Mouse (Mus musculus) cerebellum, adult 11-12 months (tissue): ENCODE data around the gene Fmnl2.

Source experiments
- DNase-seq: peaks from one replicate; pipeline ENCODE4 v3.0.0; 2022

Gene Fmnl2

GRCm38 (mm10) chr2:52989316-52989715, 131.7 kb downstream of the Fmnl2 start:
- no peak for DNase-seq

- no peak for DNase-seq
Observed at GRCm38 (mm10) chr2:52990874-52991687, 133.4 kb downstream of the Fmnl2 start.

DNA sequence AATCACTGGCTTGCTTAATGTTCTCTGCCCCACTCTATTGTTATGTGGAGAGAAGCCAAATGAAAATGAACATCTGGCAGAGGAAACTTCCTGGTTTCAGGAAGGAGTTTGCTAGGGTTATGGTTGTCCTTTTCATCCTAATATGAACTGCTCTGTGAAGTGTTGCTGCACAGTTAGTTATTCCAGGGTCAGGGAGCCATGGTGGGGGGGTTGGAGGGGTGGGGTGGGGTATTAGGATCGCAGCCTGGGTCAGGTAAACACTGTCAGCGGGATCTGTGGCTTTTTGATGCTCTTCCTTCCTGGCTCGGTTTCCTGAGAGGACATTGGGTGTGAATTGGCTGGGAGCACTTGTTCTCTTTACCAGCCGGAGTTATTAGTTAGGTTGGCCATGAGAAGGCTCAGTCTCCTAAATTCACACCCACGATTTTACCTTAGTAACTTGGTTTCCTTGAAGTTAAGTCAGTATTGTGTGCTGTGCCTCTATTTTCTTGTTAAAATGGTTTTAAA, 134.1 kb downstream of the Fmnl2 start:
- DNase-seq: no peak

DNA sequence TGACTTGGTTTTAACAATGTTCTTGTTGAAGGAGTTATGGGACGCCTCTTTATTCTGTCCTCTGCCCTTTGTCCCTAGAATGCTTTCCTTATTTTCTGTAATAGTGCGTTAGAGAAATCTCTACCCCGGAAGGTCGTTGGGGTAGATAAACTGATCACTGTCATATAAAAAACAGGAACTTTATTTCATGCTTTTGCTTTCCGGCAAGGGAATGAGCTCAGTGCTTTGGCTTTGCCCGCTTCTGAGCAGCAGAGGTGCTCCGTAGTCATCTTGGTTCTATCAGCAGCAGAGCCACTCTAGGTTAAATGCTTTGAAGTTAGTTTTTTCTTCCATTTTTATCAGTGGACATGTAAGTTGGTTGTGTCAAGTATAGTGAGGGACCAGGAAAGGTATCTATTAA, 135.6 kb downstream of the Fmnl2 start:
- DNase-seq: no peak

GRCm38 (mm10) chr2:52994526-52994925, 136.9 kb downstream of the Fmnl2 start:
- DNase-seq: no peak

DNA sequence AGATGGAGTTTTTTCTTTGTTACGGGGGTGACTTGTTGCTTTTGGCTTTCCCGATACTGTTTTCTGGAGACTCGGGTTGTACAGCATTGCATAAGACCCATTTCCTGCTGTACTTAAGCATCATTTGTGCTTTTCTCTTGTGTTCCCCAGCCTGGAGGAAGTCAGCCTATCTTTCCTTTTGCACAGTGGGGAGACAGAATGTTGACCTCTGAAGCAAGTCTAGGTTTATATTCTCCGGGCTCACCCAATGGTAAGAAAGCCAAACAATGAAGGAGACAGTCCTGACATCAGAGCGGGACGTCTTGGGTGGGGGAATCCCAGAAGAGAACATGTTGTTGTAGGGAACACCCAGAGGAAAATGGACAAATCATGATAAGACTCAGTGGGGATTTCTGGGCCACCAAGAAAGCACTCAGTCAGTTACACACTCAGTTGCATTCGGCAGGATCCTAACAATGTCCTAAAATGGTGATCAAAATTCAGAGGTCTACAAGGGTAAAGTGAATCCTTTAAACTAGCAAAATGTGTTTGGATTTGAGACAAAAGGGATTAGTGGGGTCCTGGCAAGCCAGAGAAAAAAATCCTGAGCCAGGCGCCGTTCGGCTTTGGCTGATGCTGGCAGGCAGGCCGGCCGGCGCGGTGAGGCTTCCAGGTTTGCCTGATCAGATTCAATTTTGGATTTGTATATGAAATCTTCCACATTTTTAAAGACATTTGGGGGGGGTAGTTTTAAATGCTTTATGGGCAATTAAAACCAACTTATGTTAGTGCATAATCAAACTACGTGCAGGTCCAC, 140.5 kb downstream of the Fmnl2 start:
- no peak for DNase-seq

DNA sequence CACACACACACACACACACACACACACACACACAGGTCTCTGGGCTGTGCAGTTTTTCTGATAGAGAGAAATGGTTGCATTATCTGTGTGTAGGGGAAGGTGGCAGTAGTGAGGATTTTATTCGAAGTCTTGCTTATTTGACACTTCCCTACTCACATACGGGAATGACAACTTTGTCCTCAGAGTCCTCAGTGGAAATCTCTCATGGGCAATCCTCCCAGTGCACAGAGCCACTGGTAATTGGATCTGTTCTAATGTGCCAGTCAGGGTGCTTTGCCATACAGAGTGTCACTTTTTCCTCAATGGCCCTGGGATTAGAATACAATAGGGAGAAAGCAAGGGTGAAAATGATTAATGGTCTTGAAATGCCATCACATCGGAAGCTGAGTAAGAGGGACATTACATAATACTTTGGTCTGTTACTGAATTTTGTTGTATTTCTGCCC, 141.9 kb downstream of the Fmnl2 start:
- no peak for DNase-seq

- DNase-seq: no peak
Observed at GRCm38 (mm10) chr2:53000446-53000845, 142.8 kb downstream of the Fmnl2 start.

- no peak for DNase-seq
Observed at GRCm38 (mm10) chr2:53006161-53006560, 148.5 kb downstream of the Fmnl2 start.

- DNase-seq: peak; percentile 59
Observed at GRCm38 (mm10) chr2:53007142-53007541, 149.5 kb downstream of the Fmnl2 start.

GRCm38 (mm10) chr2:53013051-53013450, 155.4 kb downstream of the Fmnl2 start:
- DNase-seq: no peak

- no peak for DNase-seq
Observed at GRCm38 (mm10) chr2:53014451-53014850, 156.8 kb downstream of the Fmnl2 start.

DNA sequence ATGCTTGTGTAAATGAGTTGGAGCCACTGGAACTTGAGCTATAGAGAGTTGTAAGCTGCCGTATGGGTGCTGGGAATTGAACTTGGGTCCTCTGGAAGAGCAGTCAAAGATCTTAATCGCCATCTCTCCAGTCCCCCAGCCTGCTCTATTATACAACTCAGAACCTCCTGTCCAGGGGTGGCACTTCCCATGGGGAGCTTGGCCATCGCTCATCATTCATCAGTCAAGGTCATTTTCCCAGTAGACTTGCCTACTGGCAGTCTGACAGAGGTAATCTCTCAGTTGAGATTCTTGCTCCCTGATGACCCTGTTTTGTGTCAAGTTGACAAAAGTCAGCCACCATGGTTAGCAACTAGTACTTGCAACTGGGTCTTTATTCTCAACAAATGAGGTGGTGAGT, 165.3 kb downstream of the Fmnl2 start:
- DNase-seq: no peak

- no peak for DNase-seq
Observed at GRCm38 (mm10) chr2:53026056-53026769, 168.6 kb downstream of the Fmnl2 start.

GRCm38 (mm10) chr2:53028868-53029267, 171.2 kb downstream of the Fmnl2 start:
- no peak for DNase-seq

GRCm38 (mm10) chr2:53029716-53030431, 172.2 kb downstream of the Fmnl2 start:
- no peak for DNase-seq

DNA sequence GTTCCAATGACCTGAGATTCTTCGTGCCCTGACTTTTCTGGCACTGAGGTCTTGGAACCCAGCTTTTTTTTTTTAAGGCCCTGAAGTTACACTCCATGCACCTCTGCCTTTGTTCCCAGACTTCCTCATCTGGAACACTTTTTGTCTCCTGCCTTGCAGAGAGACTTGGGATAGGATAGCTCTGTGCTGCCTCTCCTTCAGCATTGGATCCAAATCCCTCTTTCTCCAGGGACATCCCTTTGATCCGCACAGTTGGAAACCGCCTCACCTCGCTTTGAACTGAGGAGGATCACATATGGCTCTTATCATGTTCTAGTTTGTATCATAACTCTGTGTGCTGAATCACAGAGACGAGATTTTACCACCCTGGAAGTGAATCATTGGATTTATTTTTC, 172.8 kb downstream of the Fmnl2 start:
- no peak for DNase-seq

DNA sequence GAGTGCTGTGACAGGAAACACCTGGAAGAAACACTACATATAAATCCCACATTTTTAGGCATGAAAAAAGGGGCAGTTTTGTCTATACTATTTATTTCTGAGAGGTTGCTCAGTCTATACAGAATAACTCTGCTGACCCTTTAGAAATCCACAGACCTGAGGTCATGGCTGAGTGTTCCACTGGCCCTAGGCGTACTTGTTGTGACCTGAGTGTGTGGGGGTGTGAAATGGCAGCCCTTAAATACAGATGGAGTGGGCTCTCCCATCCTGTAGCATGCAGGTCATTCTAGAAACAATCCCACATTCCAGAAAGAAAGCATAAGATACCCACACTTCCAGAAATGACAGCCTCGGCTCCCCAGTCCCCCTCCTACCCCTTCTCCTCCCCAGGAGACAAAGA, 180.6 kb downstream of the Fmnl2 start:
- DNase-seq: no peak

DNA sequence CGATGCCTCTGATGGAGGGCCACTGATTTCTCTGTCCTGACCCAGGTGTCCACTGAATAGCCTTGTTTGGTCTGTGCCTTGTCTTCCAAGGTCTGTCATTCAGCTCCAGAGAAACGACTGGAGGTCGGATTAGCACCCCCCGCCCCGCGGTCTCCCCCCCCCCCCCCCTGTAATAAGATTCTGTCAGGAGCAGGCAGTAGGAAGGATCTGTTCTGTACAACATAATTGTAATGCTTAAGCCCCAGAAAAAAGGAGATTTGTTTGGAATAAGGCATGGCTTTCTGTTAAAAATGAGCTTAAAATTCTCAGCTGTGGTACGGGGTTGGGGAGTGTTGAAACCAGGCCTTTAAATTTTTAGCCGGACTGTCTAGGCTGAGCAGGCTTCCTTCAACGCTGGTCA, 181.1 kb downstream of the Fmnl2 start:
- DNase-seq: no peak

GRCm38 (mm10) chr2:53047031-53047430, 189.4 kb downstream of the Fmnl2 start:
- no peak for DNase-seq

DNA sequence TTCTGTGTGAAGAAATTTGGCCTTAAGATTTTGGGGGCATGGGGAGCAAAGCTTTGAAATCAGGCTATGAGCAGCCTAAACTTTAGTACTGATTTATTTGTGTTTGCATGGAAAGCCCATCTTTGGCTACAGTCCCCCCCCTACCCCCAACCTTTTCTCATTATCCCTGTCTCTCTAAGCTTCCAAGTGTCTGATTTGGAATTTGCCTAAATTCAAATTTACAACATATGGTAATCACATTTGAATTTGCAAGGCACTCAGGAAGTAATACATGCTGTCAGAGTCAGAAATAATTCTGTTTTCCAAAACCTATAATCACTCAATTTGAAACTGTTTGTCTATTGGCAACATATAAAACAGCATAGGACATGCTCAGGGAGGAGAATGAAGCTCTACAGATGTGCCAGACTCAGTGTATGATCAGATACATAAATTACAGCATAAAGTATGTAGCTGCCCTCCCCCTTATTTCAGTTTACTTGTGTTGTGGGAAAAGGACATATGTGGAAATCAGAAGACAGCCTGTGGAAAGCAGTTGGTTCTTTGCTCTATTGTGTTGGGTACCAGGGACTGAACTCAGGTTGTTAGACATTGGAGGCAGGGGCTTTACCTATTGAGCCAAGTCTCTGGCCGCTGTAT, 190.2 kb downstream of the Fmnl2 start:
- DNase-seq: no peak

DNA sequence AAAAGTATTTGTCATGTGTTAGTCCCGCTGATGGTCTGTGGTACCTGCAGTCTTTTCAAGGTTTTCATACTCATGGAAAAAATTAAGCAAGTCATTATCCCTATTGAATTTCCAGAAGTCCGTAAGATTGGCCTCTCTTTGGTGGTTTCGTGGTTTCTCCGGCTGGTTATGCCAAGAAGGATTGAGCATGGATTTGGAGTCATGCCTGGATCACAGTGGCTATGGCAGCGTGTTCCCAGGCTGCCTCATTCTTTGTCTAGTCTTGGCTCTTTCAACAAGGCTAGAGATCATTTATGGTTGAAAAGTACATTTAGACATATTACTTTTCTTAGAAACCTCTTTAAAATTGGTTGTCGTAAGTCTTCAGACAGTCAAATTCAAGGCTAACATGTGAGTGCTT, 192.7 kb downstream of the Fmnl2 start:
- DNase-seq: peak; percentile 36
